Mouse (Mus musculus) WW6 (cell line): ENCODE data around the gene Pik3r2.

Source experiments
- DNase-seq: peaks from one replicate; pipeline ENCODE4 v3.0.0-alpha.2; 2013; ENCODE audit warnings: low read depth, low spot score

Gene Pik3r2

DNA sequence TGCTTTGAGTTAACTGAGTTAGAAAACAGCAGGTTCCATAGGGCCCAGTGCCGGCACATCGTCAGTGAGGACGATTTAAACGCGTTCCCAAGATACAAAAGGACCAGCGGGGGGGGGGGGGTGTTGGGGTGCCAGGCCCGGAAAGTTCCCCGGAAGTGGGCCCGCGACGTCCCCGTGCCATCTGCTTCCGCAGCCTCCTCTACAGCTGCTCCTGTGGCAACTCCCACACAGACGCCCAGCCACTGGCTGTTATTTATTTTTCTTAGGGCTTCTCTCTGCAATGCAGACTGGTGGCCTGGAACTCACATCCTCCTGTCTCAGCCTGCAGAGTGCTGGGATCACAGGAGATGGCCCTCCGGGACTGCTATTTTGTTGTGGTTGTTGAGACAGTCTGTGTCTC lies 24.6 kb upstream of the Pik3r2 start:
- DNase-seq = no peak

- no peak for DNase-seq
These were observed 24.1 kb upstream of the Pik3r2 start for GRCm38 (mm10) chr8:70800648-70801047.

DNA sequence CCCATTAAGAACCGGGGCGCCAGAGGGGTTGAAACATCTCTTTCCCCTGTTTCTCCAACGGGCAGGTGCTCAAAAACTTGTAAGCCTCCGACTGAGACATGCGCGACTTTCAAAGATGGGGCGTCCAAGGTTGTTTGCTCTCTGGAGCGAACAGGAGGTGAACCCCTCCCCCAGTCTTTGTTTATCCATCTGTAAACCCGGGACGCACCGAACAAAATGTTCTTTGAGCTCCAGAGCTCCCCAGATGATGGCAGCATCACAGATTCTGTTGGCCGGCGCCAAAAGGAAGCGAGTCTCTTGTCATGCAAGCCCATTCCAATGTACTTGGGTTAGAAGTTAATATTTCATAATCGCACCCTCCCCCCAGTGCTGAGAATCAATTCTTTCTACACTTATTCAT lies 21.8 kb upstream of the Pik3r2 start:
- DNase-seq = no peak

DNA sequence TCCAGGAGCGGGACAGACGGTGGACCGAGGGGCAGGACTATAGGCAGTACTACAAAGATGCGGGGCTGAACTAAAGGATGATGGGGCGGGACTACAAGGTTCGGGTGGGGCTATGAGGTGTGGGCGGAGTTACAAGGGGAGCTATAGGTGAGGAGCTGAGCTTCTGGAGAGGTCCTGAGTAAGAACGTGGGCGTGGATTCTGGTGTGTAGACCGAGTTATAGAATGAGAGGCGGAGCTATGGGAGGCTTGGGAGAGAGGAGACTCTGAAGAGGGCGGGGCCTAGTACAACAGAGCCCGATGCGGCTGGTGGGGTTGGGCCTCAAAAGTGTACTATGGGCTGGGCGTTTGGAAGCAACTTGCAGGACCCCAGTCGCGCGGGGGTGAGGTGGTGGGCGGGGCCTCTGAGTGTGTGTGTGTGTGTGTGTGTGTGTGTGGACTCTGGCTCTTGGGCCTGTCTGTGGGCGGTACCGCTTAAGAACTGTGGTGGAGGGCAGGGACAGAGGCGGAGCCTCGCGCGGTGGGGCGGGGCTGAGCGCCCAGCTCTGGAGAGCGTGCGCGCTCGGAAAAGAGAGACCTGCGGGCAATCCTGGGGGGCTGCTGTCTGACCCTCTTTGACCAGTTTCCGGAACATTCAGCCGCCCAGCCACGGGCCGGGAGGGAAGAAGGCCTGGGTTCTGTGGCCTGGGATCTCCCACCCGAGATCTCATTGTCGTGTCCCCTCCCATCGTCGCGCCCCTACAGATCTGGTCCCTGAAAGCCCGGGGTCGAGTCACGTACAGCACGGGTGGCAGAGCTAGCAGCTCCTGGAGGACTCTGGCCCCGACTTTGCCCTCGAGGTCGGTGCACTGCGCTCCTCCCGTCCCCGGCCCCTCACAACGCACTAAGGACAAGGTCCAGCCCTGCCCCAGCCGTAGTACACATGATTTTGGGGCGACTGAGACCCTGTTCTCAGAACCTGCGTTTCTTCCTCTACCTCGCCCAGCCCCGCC lies 20.9 kb upstream of the Pik3r2 start:
- DNase-seq = peak; percentile 95

- no peak for DNase-seq
These were observed 20.0 kb upstream of the Pik3r2 start for GRCm38 (mm10) chr8:70796403-70797080.

DNA sequence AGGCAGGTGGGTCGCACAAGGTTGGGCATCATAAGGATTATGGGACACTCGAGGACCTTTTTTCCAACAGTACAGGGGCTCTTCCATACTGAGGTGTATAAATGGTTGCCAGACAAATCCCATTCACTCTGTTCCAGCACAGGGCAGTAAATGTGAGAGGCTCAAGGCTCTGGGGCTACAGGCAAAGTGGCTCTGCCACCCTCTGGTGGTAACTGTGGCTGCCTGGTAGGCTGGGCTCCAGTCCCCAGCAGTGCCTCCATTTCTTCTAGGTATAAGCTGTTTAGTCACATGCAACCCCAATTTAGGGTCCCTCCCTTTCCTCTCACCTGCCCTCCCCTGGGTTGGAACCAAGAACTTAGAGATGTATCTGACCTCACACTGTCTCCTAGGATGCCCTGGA lies 18.9 kb upstream of the Pik3r2 start:
- no peak for DNase-seq

- no peak for DNase-seq
These were observed 17.7 kb upstream of the Pik3r2 start for GRCm38 (mm10) chr8:70794215-70794614.

- peak; percentile 96 for DNase-seq
These were observed 16.2 kb upstream of the Pik3r2 start for GRCm38 (mm10) chr8:70792700-70793099.

- DNase-seq = peak; percentile 98
These were observed 15.6 kb upstream of the Pik3r2 start for GRCm38 (mm10) chr8:70791975-70792691.

DNA sequence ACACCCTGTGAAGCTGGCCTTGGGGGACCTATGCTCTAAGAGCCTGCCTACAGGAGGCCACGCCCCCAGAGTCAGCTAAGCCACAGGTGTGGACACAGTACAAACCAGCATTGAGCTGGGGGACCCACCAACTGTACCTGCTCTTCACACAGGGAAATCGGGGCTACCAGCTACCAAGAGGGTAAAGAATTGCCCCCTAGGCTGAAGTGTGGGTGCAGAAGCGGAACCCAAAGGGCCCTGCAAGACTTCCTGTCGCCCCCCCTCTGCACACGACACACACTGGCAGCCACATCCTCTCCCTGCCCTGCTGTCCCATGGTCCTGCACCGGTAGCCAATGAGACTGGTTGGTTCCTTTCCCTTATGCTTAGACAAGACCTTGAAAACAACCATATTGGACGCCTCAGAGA lies 14.8 kb upstream of the Pik3r2 start:
- no peak for DNase-seq

- DNase-seq = no peak
These were observed 14.3 kb upstream of the Pik3r2 start for GRCm38 (mm10) chr8:70790846-70791245.

GRCm38 (mm10) chr8:70789046-70789445 lies 12.5 kb upstream of the Pik3r2 start:
- no peak for DNase-seq

DNA sequence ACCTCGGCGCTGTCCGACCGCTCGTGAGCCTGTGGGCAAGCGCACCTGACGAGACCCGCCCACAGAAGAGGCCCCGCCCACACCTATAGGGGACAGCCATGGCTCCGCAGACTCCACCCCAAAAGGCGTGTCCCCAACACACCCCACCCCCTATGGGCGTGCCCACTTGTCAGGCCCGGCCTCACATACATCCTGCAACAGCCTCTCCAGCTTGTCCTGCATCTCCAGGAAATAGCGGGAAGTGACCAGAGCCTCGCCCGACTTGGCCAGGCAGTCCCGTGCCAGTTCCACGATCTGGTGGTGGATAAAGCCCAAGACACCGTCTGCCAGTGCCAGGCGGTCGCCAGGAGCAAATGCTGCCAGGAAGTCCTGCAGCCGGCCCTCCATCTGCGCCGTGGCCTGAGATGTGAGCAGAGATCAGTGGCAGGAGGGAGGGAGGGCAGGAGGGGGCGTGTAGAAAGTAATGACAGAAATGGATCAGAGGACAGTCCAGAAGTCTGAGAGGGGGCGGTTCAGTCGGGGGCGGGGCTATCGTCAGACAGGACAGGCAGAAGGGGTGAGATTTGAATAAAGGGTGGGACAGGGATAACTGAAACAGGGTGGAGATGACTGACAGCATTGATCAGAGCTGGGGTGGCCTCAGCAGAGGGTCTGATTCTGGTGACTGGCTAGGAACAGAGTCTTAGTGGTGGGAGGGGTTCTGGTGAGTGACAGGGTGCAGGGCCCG lies 11.6 kb upstream of the Pik3r2 start:
- DNase-seq = peak; percentile 90

DNA sequence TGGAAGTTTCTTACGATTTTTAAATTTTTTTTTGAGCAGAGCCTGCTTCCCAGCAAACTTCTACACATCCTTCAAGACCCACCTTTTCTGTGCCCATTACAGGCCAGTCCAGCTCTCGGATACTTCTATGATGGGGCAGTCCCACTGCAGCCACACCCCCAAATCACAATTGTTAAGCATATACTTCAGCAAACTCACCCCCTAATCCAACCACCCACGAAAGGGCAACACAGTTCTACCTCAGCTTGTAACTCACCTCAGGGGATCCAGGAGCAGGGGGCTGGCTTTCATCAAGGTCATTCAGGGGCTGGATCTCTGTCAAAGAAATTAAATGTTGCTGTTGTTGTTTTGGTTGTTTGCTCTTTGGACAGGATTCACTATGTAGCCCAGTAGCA lies 10.5 kb upstream of the Pik3r2 start:
- DNase-seq = no peak

GRCm38 (mm10) chr8:70786291-70787050 lies 10.0 kb upstream of the Pik3r2 start:
- no peak for DNase-seq

DNA sequence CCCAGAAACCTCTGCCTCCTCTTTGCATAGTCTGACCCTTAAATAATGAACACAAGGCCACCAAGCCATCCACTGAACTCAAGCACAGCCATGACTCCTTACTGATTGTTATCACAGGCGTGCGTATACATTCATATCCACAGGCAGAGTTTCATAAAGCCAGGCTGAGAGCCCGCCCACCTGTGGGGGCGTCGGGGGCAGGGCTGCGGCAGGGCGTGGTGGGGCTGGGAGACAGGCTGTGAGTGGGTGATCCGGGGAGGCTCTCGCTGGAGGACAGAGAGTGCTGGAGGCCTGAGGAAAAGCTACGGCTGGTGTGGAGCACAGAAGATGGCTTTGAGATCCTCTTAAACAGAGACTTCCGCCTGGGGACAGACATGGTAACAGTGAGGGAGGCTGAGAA lies 3.6 kb upstream of the Pik3r2 start:
- DNase-seq = no peak

- DNase-seq = no peak
These were observed 540 bp downstream of the Pik3r2 start for GRCm38 (mm10) chr8:70775851-70776495.

DNA sequence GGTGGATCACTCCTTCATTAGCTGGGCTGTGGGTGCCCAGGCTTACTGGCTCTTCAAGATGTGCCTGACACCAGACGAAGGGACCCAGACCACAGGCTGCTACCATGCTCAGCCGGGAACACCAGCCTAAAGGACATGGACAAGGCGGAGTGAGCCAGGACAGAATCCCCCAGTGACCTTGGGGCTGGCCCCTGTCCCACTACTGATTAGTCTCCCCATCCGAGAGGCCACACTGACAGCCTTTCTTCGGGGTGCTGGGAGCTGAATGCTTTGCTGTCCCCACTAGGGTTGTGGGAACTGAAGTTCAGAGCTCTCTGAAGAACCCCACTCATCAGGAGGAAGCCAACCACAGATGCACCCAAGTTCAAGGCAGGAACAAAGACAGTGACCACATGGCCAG lies 1.3 kb downstream of the Pik3r2 start:
- no peak for DNase-seq

DNA sequence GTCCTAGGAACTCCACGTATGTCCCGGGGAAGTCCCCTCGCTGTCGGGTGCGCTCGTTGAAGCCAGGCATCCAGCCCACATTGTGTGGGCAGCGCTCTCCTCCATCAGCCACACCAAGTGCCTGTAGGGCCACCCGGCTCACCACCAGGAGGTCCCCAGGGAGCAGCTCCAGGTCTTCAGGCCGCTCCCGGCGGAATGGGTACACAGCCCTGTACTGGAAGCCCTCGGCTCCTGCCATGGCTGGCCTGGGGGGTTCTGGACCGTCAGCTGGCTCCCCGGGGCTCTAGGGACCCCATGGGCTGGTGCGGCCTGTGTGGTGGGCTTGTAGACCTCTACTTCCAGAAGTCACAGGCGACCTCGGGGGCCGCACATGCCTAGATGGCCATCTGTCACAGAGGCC lies 1.8 kb downstream of the Pik3r2 start:
- no peak for DNase-seq

GRCm38 (mm10) chr8:70773833-70774232 lies 2.7 kb downstream of the Pik3r2 start:
- no peak for DNase-seq
